Mouse (Mus musculus) hindbrain, postnatal 0 days (tissue): Measurements from ENCODE around the gene Slc25a1. TPM values are rescaled to one million over a fixed set of nuclear protein-coding genes. Genes with fewer than 3 reads are reported as not detected.
A peak's percentile ranks its signal among the peaks of the same experiment; 100 is the strongest.

Experiments used
- ATAC-seq: fragments of 200-750 bp; cut with Nextera tagmentation; 2 replicates; pipeline ENCODE4 v1.8.0; 2017; ENCODE audit warnings: mild to moderate bottlenecking, moderate TSS enrichment, moderate library complexity
- DNase-seq: peaks from one replicate; pipeline ENCODE4 v3.0.0-alpha.2; 2015; ENCODE audit warnings: low spot score
- H3K27ac ChIP-seq: fragments of 300-500 bp; sonication (generic); 2 replicates; pipeline ENCODE4 v1.5.1; 2014; ENCODE audit warnings: mild to moderate bottlenecking
- H3K27me3 ChIP-seq: fragments of 300-500 bp; sonication (generic); 2 replicates; pipeline ENCODE4 v1.6.1; 2014; ENCODE audit warnings: low read length, mixed read lengths; ENCODE audit not compliant: insufficient read depth
- H3K36me3 ChIP-seq: fragments of 300-500 bp; sonication (generic); 2 replicates; pipeline ENCODE4 v1.6.1; 2014; ENCODE audit warnings: low read length, mixed read lengths; ENCODE audit not compliant: insufficient read depth
- H3K4me1 ChIP-seq: fragments of 300-500 bp; sonication (generic); 2 replicates; pipeline ENCODE4 v1.6.1; 2014; ENCODE audit warnings: antibody characterized with exemption, low read length, mixed read lengths; ENCODE audit not compliant: insufficient read depth
- H3K4me2 ChIP-seq: fragments of 300-500 bp; sonication (generic); 2 replicates; pipeline ENCODE4 v1.6.1; 2014; ENCODE audit warnings: low read depth, mild to moderate bottlenecking, low read length, moderate library complexity, mixed read lengths
- H3K4me3 ChIP-seq: fragments of 300-500 bp; sonication (generic); 2 replicates; pipeline ENCODE4 v1.5.1; 2014; ENCODE audit warnings: low read length
- H3K9ac ChIP-seq: fragments of 300-500 bp; sonication (generic); replicated peaks from 2 replicates; pipeline ENCODE4 v1.6.1; 2014; ENCODE audit warnings: mild to moderate bottlenecking, low read length, moderate library complexity, mixed read lengths
- H3K9me3 ChIP-seq: fragments of 300-500 bp; sonication (generic); 2 replicates; pipeline ENCODE4 v1.6.1; 2016; ENCODE audit warnings: low read length, mixed read lengths
- CTCF ChIP-seq: IDR thresholded peaks from 2 replicates; pipeline ENCODE4 v1.5.1; 2016; ENCODE audit warnings: antibody characterized with exemption, control low read depth, low read depth
- WGBS: fragments of 180-500 bp; shearing (Covaris S2); extraction: QIAGEN DNeasy Blood & Tissue Kit; methylation state at CpG from one replicate; pipeline ENCODE4 v1.1.7; 2014; 5-methylcytosine and 5-hydroxymethylcytosine counted together
- polyA plus RNA-seq: library from polyadenylated mRNA; unstranded; fragments of >200 nt; fragmentation: Nextera tagmentation; extraction: Ambion mirVana; gene quantifications from 2 replicates; pipeline ENCODE4 v1.2.1, GENCODE M21; 2015
- total RNA-seq: library from RNA; depleted of rRNA; stranded (reverse); fragments of >200 nt; gene quantifications from 2 replicates; pipeline ENCODE4 v1.2.3, GENCODE M21; 2014; rRNA removed

The Slc25a1 gene
- total and polyA plus RNA-seq, 2 experiments from 2014 or later = 151 to 228 TPM

- H3K27ac ChIP-seq = peak overlapping the region; percentile 36; the same call in 1 of the 2 replicates
- DNase-seq (no peak), ATAC-seq (no peak)
- H3K36me3 ChIP-seq = no peaks in the 10 kb centered on the region
- peak overlapping the region; percentile 58 for H3K4me3 ChIP-seq
- H3K27me3 ChIP-seq = no peaks in the 10 kb centered on the region
- 77% methylated on average over 6 of the region's 6 CpGs for WGBS
- H3K9ac ChIP-seq = peak overlapping the region; percentile 96; the same call in 1 of the 2 replicates
- H3K9me3 ChIP-seq = no peaks in the 10 kb centered on the region
- H3K4me2 ChIP-seq = peak overlapping the region; percentile 84
- peaks cover 19% of the 10 kb centered on the region for H3K4me1 ChIP-seq
- no peak for TF ChIP-seq CTCF
These were observed 38.2 kb downstream of the Slc25a1 start for GRCm38 (mm10) chr16:17889689-17890341.

DNA sequence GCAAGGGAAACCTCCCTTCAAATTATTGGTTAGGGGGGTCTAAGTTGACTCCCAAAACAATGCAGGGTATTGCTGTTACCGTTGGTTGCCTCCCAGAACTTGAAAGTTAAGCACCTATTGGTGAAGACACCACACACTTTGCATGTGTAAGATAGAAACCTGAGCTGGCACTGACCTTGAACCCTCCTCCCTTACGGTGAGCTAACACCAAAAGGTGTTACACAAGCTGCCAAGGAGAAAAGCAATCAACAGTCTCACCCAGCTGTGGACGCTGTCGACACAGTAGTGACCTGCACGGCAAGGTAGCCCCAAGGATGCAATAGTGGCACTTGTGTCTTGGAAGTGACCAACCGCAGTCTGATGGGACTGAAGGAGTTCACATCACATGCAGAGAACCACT lies 43.9 kb downstream of the Slc25a1 start:
- Histone ChIP-seq H3K36me3 (no peaks in the 10 kb centered on the region), H3K9me3 (no peaks in the 10 kb centered on the region), H3K4me3 (no peak overlapping the region), H3K9ac (no peak overlapping the region), H3K27me3 (no peaks in the 10 kb centered on the region), H3K4me2 (no peak overlapping the region), H3K4me1 (no peaks in the 10 kb centered on the region), H3K27ac (no peak overlapping the region)
- WGBS = 87% methylated on average over 6 of the region's 6 CpGs
- DNase-seq = no peak
- TF ChIP-seq CTCF = no peak
- no peak for ATAC-seq

DNA sequence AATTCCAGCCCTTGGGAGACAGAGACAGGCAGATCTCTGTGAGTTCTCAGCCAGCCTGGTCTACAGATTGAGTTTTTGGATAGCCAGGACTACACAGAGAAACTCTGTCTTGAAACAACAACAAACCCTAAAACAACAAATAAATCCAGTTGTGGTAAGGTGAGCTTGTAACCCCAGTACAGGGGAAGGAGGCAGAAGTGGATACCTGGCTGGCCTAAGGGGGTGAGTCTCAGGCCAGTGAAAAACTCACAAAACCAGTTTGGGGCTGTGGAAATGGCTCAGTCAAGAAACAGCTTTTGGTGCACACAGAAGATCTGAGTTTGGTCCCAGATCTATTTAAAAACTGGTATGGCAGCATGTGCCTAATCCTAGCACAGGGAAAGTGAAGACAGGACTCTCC lies 45.8 kb downstream of the Slc25a1 start:
- H3K36me3 ChIP-seq = no peaks in the 10 kb centered on the region
- H3K9ac ChIP-seq = no peak overlapping the region
- DNase-seq (no peak), ATAC-seq (no peak)
- no peak overlapping the region for H3K4me3 ChIP-seq
- H3K4me1 ChIP-seq = no peaks in the 10 kb centered on the region
- no peaks in the 10 kb centered on the region for H3K9me3 ChIP-seq
- no peak overlapping the region for H3K4me2 ChIP-seq
- H3K27ac ChIP-seq = no peak overlapping the region
- TF ChIP-seq CTCF = no peak
- H3K27me3 ChIP-seq = no peaks in the 10 kb centered on the region

- Histone ChIP-seq H3K4me2 (no peak overlapping the region), H3K27ac (no peak overlapping the region), H3K36me3 (no peaks in the 10 kb centered on the region), H3K9ac (no peak overlapping the region), H3K4me3 (no peak overlapping the region), H3K9me3 (no peaks in the 10 kb centered on the region), H3K4me1 (no peaks in the 10 kb centered on the region), H3K27me3 (no peaks in the 10 kb centered on the region)
- ATAC-seq = no peak
- no peak for DNase-seq
- WGBS = 90% methylated on average over 4 of the region's 4 CpGs
- no peak for TF ChIP-seq CTCF
These were observed 48.4 kb downstream of the Slc25a1 start for GRCm38 (mm10) chr16:17879571-17879970.

- no peaks in the 10 kb centered on the region for H3K27me3 ChIP-seq
- ATAC-seq (no peak), DNase-seq (no peak)
- no peak overlapping the region for H3K4me2 ChIP-seq
- H3K4me3 ChIP-seq = no peak overlapping the region
- no peak overlapping the region for H3K27ac ChIP-seq
- 94% methylated on average over 1 of the region's 1 CpGs for WGBS
- peaks cover 10% of the 10 kb centered on the region; the same call in 1 of the 2 replicates for H3K36me3 ChIP-seq
- TF ChIP-seq CTCF = no peak
- no peak overlapping the region for H3K9ac ChIP-seq
- H3K4me1 ChIP-seq = no peaks in the 10 kb centered on the region
- H3K9me3 ChIP-seq = no peaks in the 10 kb centered on the region
These were observed 51.9 kb downstream of the Slc25a1 start for GRCm38 (mm10) chr16:17876096-17876495.

Other genes with a start within 250 kb of the Slc25a1 start
- 47.5 and 66.1 TPM in 2 replicates for gene Med15, start 195.3 kb downstream of the Slc25a1 start, total RNA-seq
- 33.8 and 39.2 TPM in 2 replicates for gene Med15, start 195.3 kb downstream of the Slc25a1 start, polyA plus RNA-seq
- gene Klhl22, start 168.6 kb downstream of the Slc25a1 start, total RNA-seq = 176 and 190 TPM in 2 replicates
- gene Klhl22, start 168.6 kb downstream of the Slc25a1 start, polyA plus RNA-seq = 69.6 and 80.5 TPM in 2 replicates
- 15.5 and 15.6 TPM in 2 replicates for gene Scarf2, start 130.9 kb downstream of the Slc25a1 start, total RNA-seq
- 2.0 and 2.3 TPM in 2 replicates for gene Scarf2, start 130.9 kb downstream of the Slc25a1 start, polyA plus RNA-seq
- 6.1 and 9.1 TPM in 2 replicates for gene B830017H08Rik, start 95.1 kb downstream of the Slc25a1 start, total RNA-seq
- 6.3 and 6.4 TPM in 2 replicates for gene B830017H08Rik, start 95.1 kb downstream of the Slc25a1 start, polyA plus RNA-seq
- 3.3 and 7.0 TPM in 2 replicates for gene Car15, start 89.9 kb downstream of the Slc25a1 start, total RNA-seq
- gene Car15, start 89.9 kb downstream of the Slc25a1 start, polyA plus RNA-seq = 1.9 TPM in 2 replicates
- 0.42 and 1.3 TPM in 2 replicates for gene Gm20518, start 36.5 kb downstream of the Slc25a1 start, total RNA-seq
- 0.11 and 0.20 TPM in 2 replicates for gene Gm20518, start 36.5 kb downstream of the Slc25a1 start, polyA plus RNA-seq
- gene Tssk1, start 34.0 kb downstream of the Slc25a1 start, total RNA-seq = 0.29 TPM in 1 of 2 replicates, not detected in the other
- 0.04 TPM in 1 of 2 replicates, not detected in the other for gene Tssk1, start 34.0 kb downstream of the Slc25a1 start, polyA plus RNA-seq
- gene Dgcr2, start 29.7 kb downstream of the Slc25a1 start, total RNA-seq = 181 and 199 TPM in 2 replicates
- gene Dgcr2, start 29.7 kb downstream of the Slc25a1 start, polyA plus RNA-seq = 83.0 and 88.8 TPM in 2 replicates
- not detected in 2 replicates for gene Tssk2, start 29.6 kb downstream of the Slc25a1 start, total RNA-seq
- gene Tssk2, start 29.6 kb downstream of the Slc25a1 start, polyA plus RNA-seq = not detected in 2 replicates
- gene Ess2, start 16.9 kb downstream of the Slc25a1 start, total RNA-seq = 37.7 and 46.3 TPM in 2 replicates
- 38.8 and 40.8 TPM in 2 replicates for gene Ess2, start 16.9 kb downstream of the Slc25a1 start, polyA plus RNA-seq
- gene Gsc2, start 13.2 kb downstream of the Slc25a1 start, total RNA-seq = 0.21 and 0.61 TPM in 2 replicates
- gene Gsc2, start 13.2 kb downstream of the Slc25a1 start, polyA plus RNA-seq = 0.76 and 1.0 TPM in 2 replicates
- gene Vpreb2, start 52.2 kb upstream of the Slc25a1 start, total RNA-seq = not detected in 2 replicates
- not detected in 2 replicates for gene Vpreb2, start 52.2 kb upstream of the Slc25a1 start, polyA plus RNA-seq
- gene Dgcr6, start 124.6 kb upstream of the Slc25a1 start, total RNA-seq = 59.5 and 74.4 TPM in 2 replicates
- gene Dgcr6, start 124.6 kb upstream of the Slc25a1 start, polyA plus RNA-seq = 169 and 173 TPM in 2 replicates
- 10.6 and 16.7 TPM in 2 replicates for gene Prodh, start 162.0 kb upstream of the Slc25a1 start, total RNA-seq
- gene Prodh, start 162.0 kb upstream of the Slc25a1 start, polyA plus RNA-seq = 7.4 and 8.7 TPM in 2 replicates
- 38.2 and 55.7 TPM in 2 replicates for gene Rtn4r, start 199.4 kb upstream of the Slc25a1 start, total RNA-seq
- gene Rtn4r, start 199.4 kb upstream of the Slc25a1 start, polyA plus RNA-seq = 20.4 and 23.1 TPM in 2 replicates